Mouse (Mus musculus): ENCODE data around the gene Col4a4. TPM values are rescaled to one million over a fixed set of nuclear protein-coding genes. Genes with fewer than 3 reads are reported as not detected.
A peak's percentile ranks its signal among the peaks of the same experiment; 100 is the strongest.

The Col4a4 gene
- polyA plus RNA-seq, 1 experiment from 2014 or later = 0.21 TPM

GRCm38 (mm10) chr1:82575681-82576080 is 11.0 kb downstream of the Col4a4 start:
- 89% methylated on average over 3 of the region's 3 CpGs for WGBS
- no peak for ATAC-seq (replicated peaks; ENCODE audit: low FRiP score)

GRCm38 (mm10) chr1:82571758-82572157 is 14.9 kb downstream of the Col4a4 start:
- ATAC-seq (replicated peaks; ENCODE audit: low FRiP score) = no peak
- no peaks in the 10 kb centered on the region for H3K9me3 ChIP-seq (ENCODE audit: control insufficient read depth, low read length)
- no peaks in the 10 kb centered on the region for H3K36me3 ChIP-seq (ENCODE audit: control insufficient read depth, insufficient read depth, low read length)
- no peak overlapping the region for H3K4me2 ChIP-seq (ENCODE audit: low read depth, low read length, severe bottlenecking)
- DNase-seq (ENCODE audit: low spot score) = no peak
- H3K27ac ChIP-seq (ENCODE audit: low read depth, low read length) = no peak overlapping the region
- H3K27me3 ChIP-seq (ENCODE audit: control insufficient read depth, insufficient read depth, low read length) = no peaks in the 10 kb centered on the region
- no peaks in the 10 kb centered on the region for H3K4me1 ChIP-seq (replicated peaks; ENCODE audit: control insufficient read depth, insufficient read depth, low read length)
- H3K4me3 ChIP-seq (ENCODE audit: low read depth, low read length) = no peak overlapping the region
- WGBS = 79% methylated on average over 1 of the region's 1 CpGs
- H3K9ac ChIP-seq (ENCODE audit: low read length) = no peak overlapping the region

More at GRCm38 (mm10) chr1:82575681-82576080, 11.0 kb downstream of the Col4a4 start:
- no peaks in the 10 kb centered on the region for H3K36me3 ChIP-seq (ENCODE audit: control insufficient read depth, insufficient read depth, low read length)
- no peaks in the 10 kb centered on the region for H3K4me1 ChIP-seq (replicated peaks; ENCODE audit: control insufficient read depth, insufficient read depth, low read length)
- H3K4me2 ChIP-seq (ENCODE audit: low read depth, low read length, severe bottlenecking) = no peak overlapping the region
- H3K27ac ChIP-seq (ENCODE audit: low read depth, low read length) = no peak overlapping the region
- no peak overlapping the region for H3K4me3 ChIP-seq (ENCODE audit: low read depth, low read length)
- no peak for DNase-seq (ENCODE audit: low spot score)
- H3K27me3 ChIP-seq (ENCODE audit: control insufficient read depth, insufficient read depth, low read length) = no peaks in the 10 kb centered on the region
- no peak overlapping the region for H3K9ac ChIP-seq (ENCODE audit: low read length)
- no peaks in the 10 kb centered on the region for H3K9me3 ChIP-seq (ENCODE audit: control insufficient read depth, low read length)

- no peaks in the 10 kb centered on the region for H3K4me1 ChIP-seq (replicated peaks; ENCODE audit: control insufficient read depth, insufficient read depth, low read length)
- no peak overlapping the region for H3K27ac ChIP-seq (ENCODE audit: low read depth, low read length)
- no peak overlapping the region for H3K4me3 ChIP-seq (ENCODE audit: low read depth, low read length)
- H3K9me3 ChIP-seq (ENCODE audit: control insufficient read depth, low read length) = no peaks in the 10 kb centered on the region
- no peak overlapping the region for H3K9ac ChIP-seq (ENCODE audit: low read length)
- DNase-seq (ENCODE audit: low spot score) (no peak), ATAC-seq (replicated peaks; ENCODE audit: low FRiP score) (no peak)
- H3K36me3 ChIP-seq (ENCODE audit: control insufficient read depth, insufficient read depth, low read length) = no peaks in the 10 kb centered on the region
- no peaks in the 10 kb centered on the region for H3K27me3 ChIP-seq (ENCODE audit: control insufficient read depth, insufficient read depth, low read length)
- 87% methylated on average over 4 of the region's 4 CpGs for WGBS
- no peak overlapping the region for H3K4me2 ChIP-seq (ENCODE audit: low read depth, low read length, severe bottlenecking)
These were observed 17.2 kb downstream of the Col4a4 start for GRCm38 (mm10) chr1:82569405-82569804.

DNA sequence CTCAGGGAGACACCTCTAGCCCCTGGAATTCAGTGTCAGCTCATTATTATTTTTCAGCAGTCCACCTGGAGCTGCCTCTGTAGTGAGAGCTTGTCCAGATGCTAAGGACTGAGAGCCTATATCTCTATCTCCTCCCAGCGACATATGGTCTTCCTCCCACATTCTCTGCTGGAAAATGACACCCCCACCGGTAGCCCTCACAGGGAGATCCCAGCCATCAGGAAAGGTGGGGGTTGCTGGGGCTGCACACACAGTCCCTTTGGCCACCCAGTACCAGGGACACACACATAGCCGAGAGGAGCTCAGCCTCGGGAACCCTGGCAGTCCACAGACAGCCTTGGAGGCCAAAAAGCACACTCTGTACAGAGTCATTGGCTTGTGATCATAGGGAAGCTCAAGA is 26.4 kb downstream of the Col4a4 start:
- ATAC-seq (replicated peaks; ENCODE audit: low FRiP score) (no peak), DNase-seq (ENCODE audit: low spot score) (no peak)
- Histone ChIP-seq H3K27me3 (ENCODE audit: control insufficient read depth, insufficient read depth, low read length) (no peaks in the 10 kb centered on the region), H3K9ac (ENCODE audit: low read length) (no peak overlapping the region), H3K36me3 (ENCODE audit: control insufficient read depth, insufficient read depth, low read length) (no peaks in the 10 kb centered on the region), H3K4me2 (ENCODE audit: low read depth, low read length, severe bottlenecking) (no peak overlapping the region), H3K27ac (ENCODE audit: low read depth, low read length) (no peak overlapping the region), H3K4me3 (ENCODE audit: low read depth, low read length) (no peak overlapping the region), H3K4me1 (replicated peaks; ENCODE audit: control insufficient read depth, insufficient read depth, low read length) (no peaks in the 10 kb centered on the region), H3K9me3 (ENCODE audit: control insufficient read depth, low read length) (no peaks in the 10 kb centered on the region)
- WGBS = 88% methylated on average over 4 of the region's 4 CpGs

DNA sequence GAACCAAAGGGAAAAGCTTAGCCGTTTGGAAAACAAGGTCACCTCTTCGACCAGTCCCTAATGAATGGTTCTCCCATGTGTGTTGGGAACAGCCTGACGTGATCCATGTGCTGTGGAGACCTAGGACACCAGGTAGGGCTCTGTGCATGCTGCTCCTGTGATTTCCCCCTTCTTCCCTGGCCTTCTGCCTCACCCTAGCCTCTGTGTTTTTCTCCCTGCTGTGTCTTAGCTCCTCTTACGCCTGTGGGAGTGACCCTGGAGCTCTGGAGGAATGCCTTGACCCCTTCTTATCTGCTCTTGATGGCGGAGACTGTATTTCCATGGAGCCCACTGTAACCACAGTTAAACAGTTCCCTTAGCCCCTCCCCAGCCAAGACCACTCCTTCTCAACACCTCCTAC is 31.8 kb downstream of the Col4a4 start:
- Histone ChIP-seq H3K4me1 (replicated peaks; ENCODE audit: control insufficient read depth, insufficient read depth, low read length) (no peaks in the 10 kb centered on the region), H3K27me3 (ENCODE audit: control insufficient read depth, insufficient read depth, low read length) (no peaks in the 10 kb centered on the region), H3K36me3 (ENCODE audit: control insufficient read depth, insufficient read depth, low read length) (no peaks in the 10 kb centered on the region), H3K27ac (ENCODE audit: low read depth, low read length) (no peak overlapping the region), H3K9me3 (ENCODE audit: control insufficient read depth, low read length) (no peaks in the 10 kb centered on the region), H3K4me3 (ENCODE audit: low read depth, low read length) (no peak overlapping the region), H3K4me2 (ENCODE audit: low read depth, low read length, severe bottlenecking) (no peak overlapping the region), H3K9ac (ENCODE audit: low read length) (no peak overlapping the region)
- WGBS = 81% methylated on average over 5 of the region's 5 CpGs
- peak; percentile 27; the same call in 1 of the 2 replicates for ATAC-seq (replicated peaks; ENCODE audit: low FRiP score)
- DNase-seq (ENCODE audit: low spot score) = no peak

DNA sequence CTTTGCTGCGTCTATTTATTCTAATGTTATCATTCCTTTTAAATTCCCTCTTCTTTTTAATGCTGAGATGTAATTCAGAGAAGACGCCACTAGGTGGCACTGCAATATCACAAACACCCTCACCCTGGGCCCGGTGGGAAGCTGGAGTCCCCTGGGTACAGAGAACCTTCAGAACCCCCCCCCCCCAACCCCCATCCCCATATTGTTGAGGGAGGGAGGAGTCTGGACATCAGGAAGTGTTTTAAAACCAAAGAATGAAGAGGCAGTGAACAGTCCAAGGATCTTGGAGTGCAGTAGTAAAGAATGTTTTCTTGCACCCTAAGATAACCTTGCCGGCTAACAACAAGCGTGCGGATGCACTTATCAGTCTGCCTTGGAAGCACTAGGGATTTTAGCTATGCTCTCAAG is 32.2 kb downstream of the Col4a4 start:
- Histone ChIP-seq H3K4me1 (replicated peaks; ENCODE audit: control insufficient read depth, insufficient read depth, low read length) (no peaks in the 10 kb centered on the region), H3K27me3 (ENCODE audit: control insufficient read depth, insufficient read depth, low read length) (no peaks in the 10 kb centered on the region), H3K9me3 (ENCODE audit: control insufficient read depth, low read length) (no peaks in the 10 kb centered on the region), H3K36me3 (ENCODE audit: control insufficient read depth, insufficient read depth, low read length) (no peaks in the 10 kb centered on the region), H3K4me3 (ENCODE audit: low read depth, low read length) (no peak overlapping the region), H3K4me2 (ENCODE audit: low read depth, low read length, severe bottlenecking) (no peak overlapping the region), H3K9ac (ENCODE audit: low read length) (no peak overlapping the region), H3K27ac (ENCODE audit: low read depth, low read length) (no peak overlapping the region)
- ATAC-seq (replicated peaks; ENCODE audit: low FRiP score) (peak; percentile 84), DNase-seq (ENCODE audit: low spot score) (peak; percentile 68)
- 45% methylated on average over 6 of the region's 6 CpGs for WGBS

GRCm38 (mm10) chr1:82545199-82545960 is 41.3 kb downstream of the Col4a4 start:
- H3K27ac ChIP-seq (ENCODE audit: low read depth, low read length) = no peak overlapping the region
- ATAC-seq (replicated peaks; ENCODE audit: low FRiP score) = peak; percentile 74
- H3K27me3 ChIP-seq (ENCODE audit: control insufficient read depth, insufficient read depth, low read length) = no peaks in the 10 kb centered on the region
- no peaks in the 10 kb centered on the region for H3K9me3 ChIP-seq (ENCODE audit: control insufficient read depth, low read length)
- H3K36me3 ChIP-seq (ENCODE audit: control insufficient read depth, insufficient read depth, low read length) = no peaks in the 10 kb centered on the region
- H3K9ac ChIP-seq (ENCODE audit: low read length) = no peak overlapping the region
- 52% methylated on average over 8 of the region's 8 CpGs for WGBS
- DNase-seq (ENCODE audit: low spot score) = no peak
- H3K4me2 ChIP-seq (ENCODE audit: low read depth, low read length, severe bottlenecking) = no peak overlapping the region
- no peaks in the 10 kb centered on the region; the same call in 1 of the 2 replicates for H3K4me1 ChIP-seq (replicated peaks; ENCODE audit: control insufficient read depth, insufficient read depth, low read length)
- H3K4me3 ChIP-seq (ENCODE audit: low read depth, low read length) = no peak overlapping the region

DNA sequence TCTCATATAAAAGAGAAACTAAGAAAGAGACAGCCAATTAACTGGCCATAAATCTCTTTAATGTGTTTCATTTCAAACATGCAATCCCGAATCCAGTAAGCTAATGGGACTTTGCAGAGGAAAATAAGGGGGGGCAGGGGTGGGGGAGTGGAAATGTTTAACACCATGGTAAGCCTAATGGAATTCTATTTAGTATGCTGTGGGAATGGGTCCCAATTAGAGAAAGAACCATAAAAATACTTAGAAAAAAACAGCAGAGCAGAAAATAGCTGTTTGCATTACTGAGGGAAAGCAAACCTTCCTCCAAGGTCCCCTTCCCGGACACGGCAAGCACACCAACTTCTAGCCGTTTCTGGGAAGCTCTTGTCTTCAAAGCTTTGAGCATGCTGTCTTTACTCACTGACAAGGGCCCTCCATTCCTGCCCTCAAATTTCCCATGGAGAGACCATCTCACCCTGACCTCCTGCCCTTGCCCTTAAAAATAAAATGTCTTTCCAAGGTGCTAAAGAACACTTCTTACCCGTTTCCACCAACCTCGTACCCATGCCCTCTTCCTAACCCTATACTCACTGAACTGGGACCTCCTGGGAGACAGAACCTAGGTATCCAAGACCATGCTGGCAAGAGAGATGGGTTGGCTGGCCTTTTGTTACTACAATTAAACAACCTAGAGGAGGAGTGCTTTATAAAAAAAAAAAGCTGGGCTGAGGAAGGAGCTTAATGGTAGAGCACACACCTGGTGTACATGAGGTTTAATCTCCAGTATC is 42.0 kb downstream of the Col4a4 start:
- no peak overlapping the region for H3K9ac ChIP-seq (ENCODE audit: low read length)
- ATAC-seq (replicated peaks; ENCODE audit: low FRiP score) (peak; percentile 63), DNase-seq (ENCODE audit: low spot score) (no peak)
- no peak overlapping the region for H3K27ac ChIP-seq (ENCODE audit: low read depth, low read length)
- WGBS = 54% methylated on average over 6 of the region's 6 CpGs
- H3K4me3 ChIP-seq (ENCODE audit: low read depth, low read length) = no peak overlapping the region
- no peaks in the 10 kb centered on the region for H3K27me3 ChIP-seq (ENCODE audit: control insufficient read depth, insufficient read depth, low read length)
- H3K36me3 ChIP-seq (ENCODE audit: control insufficient read depth, insufficient read depth, low read length) = no peaks in the 10 kb centered on the region
- H3K9me3 ChIP-seq (ENCODE audit: control insufficient read depth, low read length) = no peaks in the 10 kb centered on the region
- H3K4me1 ChIP-seq (replicated peaks; ENCODE audit: control insufficient read depth, insufficient read depth, low read length) = no peaks in the 10 kb centered on the region; the same call in 1 of the 2 replicates
- no peak overlapping the region for H3K4me2 ChIP-seq (ENCODE audit: low read depth, low read length, severe bottlenecking)

Data from forebrain, embryonic 11.5 days (tissue).